Mouse (Mus musculus): ENCODE measurements around the gene Hoxd4. TPM values are rescaled to one million over a fixed set of nuclear protein-coding genes. Genes with fewer than 3 reads are reported as not detected.

The Hoxd4 gene
- polyA plus RNA-seq, 1 experiment: 0.63 TPM

- 28% methylated on average over 4 of the region's 4 CpGs for WGBS
- TF ChIP-seq CTCF (IDR thresholded peaks at IDR 0.05; ENCODE audit: insufficient read depth, low read length) (no peak), POLR2A (IDR thresholded peaks at IDR 0.05; ENCODE audit: borderline replicate concordance, extremely low read depth, low read depth, low read length) (no peak)
These were observed 26.6 kb upstream of the Hoxd4 start for GRCm38 (mm10) chr2:74685059-74685603.

GRCm38 (mm10) chr2:74686301-74686987 is 25.3 kb upstream of the Hoxd4 start:
- H3K4me1 ChIP-seq (ENCODE audit: control insufficient read depth, insufficient read depth, low read length): no peaks in the 10 kb centered on the region
- no peak overlapping the region for H3K4me3 ChIP-seq (replicated peaks; ENCODE audit: extremely low read depth, low read depth, low read length)
- TF ChIP-seq CTCF (IDR thresholded peaks at IDR 0.05; ENCODE audit: insufficient read depth, low read length) (peak; percentile 31; the same call in 1 of the 2 replicates), POLR2A (IDR thresholded peaks at IDR 0.05; ENCODE audit: borderline replicate concordance, extremely low read depth, low read depth, low read length) (no peak)
- 10% methylated on average over 17 of the region's 17 CpGs for WGBS
- no peak for DNase-seq

More at GRCm38 (mm10) chr2:74685059-74685603, 26.6 kb upstream of the Hoxd4 start:
- DNase-seq: no peak
- Histone ChIP-seq H3K4me1 (ENCODE audit: control insufficient read depth, insufficient read depth, low read length) (no peaks in the 10 kb centered on the region), H3K4me3 (replicated peaks; ENCODE audit: extremely low read depth, low read depth, low read length) (no peak overlapping the region)

- 2% methylated on average over 27 of the region's 27 CpGs for WGBS
- no peak for TF ChIP-seq CTCF (IDR thresholded peaks at IDR 0.05; ENCODE audit: insufficient read depth, low read length)
- no peak for TF ChIP-seq POLR2A (IDR thresholded peaks at IDR 0.05; ENCODE audit: borderline replicate concordance, extremely low read depth, low read depth, low read length)
- H3K4me3 ChIP-seq (replicated peaks; ENCODE audit: extremely low read depth, low read depth, low read length): no peak overlapping the region
- H3K4me1 ChIP-seq (ENCODE audit: control insufficient read depth, insufficient read depth, low read length): no peaks in the 10 kb centered on the region
- DNase-seq: no peak
These were observed 24.6 kb upstream of the Hoxd4 start for GRCm38 (mm10) chr2:74686988-74687697.

- 6% methylated on average over 31 of the region's 31 CpGs for WGBS
- H3K4me3 ChIP-seq (replicated peaks; ENCODE audit: extremely low read depth, low read depth, low read length): no peak overlapping the region
- DNase-seq: no peak
- no peaks in the 10 kb centered on the region for H3K4me1 ChIP-seq (ENCODE audit: control insufficient read depth, insufficient read depth, low read length)
- TF ChIP-seq POLR2A (IDR thresholded peaks at IDR 0.05; ENCODE audit: borderline replicate concordance, extremely low read depth, low read depth, low read length): no peak
- no peak for TF ChIP-seq CTCF (IDR thresholded peaks at IDR 0.05; ENCODE audit: insufficient read depth, low read length)
These were observed 23.8 kb upstream of the Hoxd4 start for GRCm38 (mm10) chr2:74687698-74688555.

- WGBS: 8% methylated on average over 12 of the region's 12 CpGs
- Histone ChIP-seq H3K4me1 (ENCODE audit: control insufficient read depth, insufficient read depth, low read length) (no peaks in the 10 kb centered on the region), H3K4me3 (replicated peaks; ENCODE audit: extremely low read depth, low read depth, low read length) (no peak overlapping the region)
- no peak for DNase-seq
- TF ChIP-seq CTCF (IDR thresholded peaks at IDR 0.05; ENCODE audit: insufficient read depth, low read length): no peak
- TF ChIP-seq POLR2A (IDR thresholded peaks at IDR 0.05; ENCODE audit: borderline replicate concordance, extremely low read depth, low read depth, low read length): no peak
These were observed 22.7 kb upstream of the Hoxd4 start for GRCm38 (mm10) chr2:74688795-74689573.

GRCm38 (mm10) chr2:74689574-74690337 is 22.0 kb upstream of the Hoxd4 start:
- DNase-seq: no peak
- Histone ChIP-seq H3K4me3 (replicated peaks; ENCODE audit: extremely low read depth, low read depth, low read length) (no peak overlapping the region), H3K4me1 (ENCODE audit: control insufficient read depth, insufficient read depth, low read length) (no peaks in the 10 kb centered on the region)
- WGBS: 5% methylated on average over 24 of the region's 24 CpGs
- TF ChIP-seq CTCF (IDR thresholded peaks at IDR 0.05; ENCODE audit: insufficient read depth, low read length) (no peak), POLR2A (IDR thresholded peaks at IDR 0.05; ENCODE audit: borderline replicate concordance, extremely low read depth, low read depth, low read length) (no peak)

GRCm38 (mm10) chr2:74690338-74690716 is 21.4 kb upstream of the Hoxd4 start:
- no peak for DNase-seq
- Histone ChIP-seq H3K4me3 (replicated peaks; ENCODE audit: extremely low read depth, low read depth, low read length) (no peak overlapping the region), H3K4me1 (ENCODE audit: control insufficient read depth, insufficient read depth, low read length) (no peaks in the 10 kb centered on the region)
- TF ChIP-seq CTCF (IDR thresholded peaks at IDR 0.05; ENCODE audit: insufficient read depth, low read length) (no peak), POLR2A (IDR thresholded peaks at IDR 0.05; ENCODE audit: borderline replicate concordance, extremely low read depth, low read depth, low read length) (no peak)
- 14% methylated on average over 8 of the region's 8 CpGs for WGBS
